Mouse (Mus musculus) lung, embryonic 16.5 days (tissue): ENCODE data around the gene Mus81. TPM values are rescaled to one million over a fixed set of nuclear protein-coding genes. Genes with fewer than 3 reads are reported as not detected.
"Not testable (repeated sequence)": the region's sequence is repeated elsewhere in the genome, so short reads cannot be mapped to it uniquely, and the experiment has no call there.

Experiments used
- ATAC-seq: fragments of 200-750 bp; cut with Nextera tagmentation; 2 replicates; pipeline ENCODE4 v1.8.0; 2017; ENCODE audit warnings: low read depth, mild to moderate bottlenecking, moderate library complexity
- H3K27ac ChIP-seq: fragments of 300-500 bp; sonication (generic); 2 replicates; pipeline ENCODE4 v1.5.1; 2014; ENCODE audit warnings: mild to moderate bottlenecking, control low read depth, low read length
- H3K27me3 ChIP-seq: fragments of 300-500 bp; sonication (generic); 2 replicates; pipeline ENCODE4 v1.6.1; 2014; ENCODE audit warnings: low read depth, low read length, mixed read lengths; ENCODE audit not compliant: control insufficient read depth, insufficient read depth
- H3K36me3 ChIP-seq: fragments of 300-500 bp; sonication (generic); 2 replicates; pipeline ENCODE4 v1.6.1; 2014; ENCODE audit warnings: low read length; ENCODE audit not compliant: control insufficient read depth, insufficient read depth
- H3K4me1 ChIP-seq: fragments of 300-500 bp; sonication (generic); replicated peaks from 2 replicates; pipeline ENCODE4 v1.6.1; 2014; ENCODE audit warnings: low read length, mixed read lengths; ENCODE audit not compliant: control insufficient read depth, insufficient read depth
- H3K4me2 ChIP-seq: fragments of 300-500 bp; sonication (generic); 2 replicates; pipeline ENCODE4 v1.6.1; 2014; ENCODE audit warnings: low read depth, low read length, control low read depth
- H3K4me3 ChIP-seq: fragments of 300-500 bp; sonication (generic); 2 replicates; pipeline ENCODE4 v1.5.1; 2014; ENCODE audit warnings: mild to moderate bottlenecking, low read length, control low read depth
- H3K9ac ChIP-seq: fragments of 300-500 bp; sonication (generic); 2 replicates; pipeline ENCODE4 v1.6.1; 2014; ENCODE audit warnings: low read length, control low read depth
- H3K9me3 ChIP-seq: fragments of 300-500 bp; sonication (generic); 2 replicates; pipeline ENCODE4 v1.6.1; 2016; ENCODE audit warnings: low read length; ENCODE audit not compliant: control insufficient read depth
- WGBS: fragments of 180-500 bp; shearing (Covaris S2); extraction: QIAGEN DNeasy Blood & Tissue Kit; methylation state at CpG from one replicate; pipeline ENCODE4 v1.1.7; 2014; 5-methylcytosine and 5-hydroxymethylcytosine counted together
- polyA plus RNA-seq: library from polyadenylated mRNA; unstranded; fragments of >200 nt; fragmentation: Nextera tagmentation; extraction: Ambion mirVana; gene quantifications from 2 replicates; pipeline ENCODE4 v1.2.1, GENCODE M21; 2015

Mus81 gene
- polyA plus RNA-seq, 1 experiment from 2014 or later = 45.7 TPM

DNA sequence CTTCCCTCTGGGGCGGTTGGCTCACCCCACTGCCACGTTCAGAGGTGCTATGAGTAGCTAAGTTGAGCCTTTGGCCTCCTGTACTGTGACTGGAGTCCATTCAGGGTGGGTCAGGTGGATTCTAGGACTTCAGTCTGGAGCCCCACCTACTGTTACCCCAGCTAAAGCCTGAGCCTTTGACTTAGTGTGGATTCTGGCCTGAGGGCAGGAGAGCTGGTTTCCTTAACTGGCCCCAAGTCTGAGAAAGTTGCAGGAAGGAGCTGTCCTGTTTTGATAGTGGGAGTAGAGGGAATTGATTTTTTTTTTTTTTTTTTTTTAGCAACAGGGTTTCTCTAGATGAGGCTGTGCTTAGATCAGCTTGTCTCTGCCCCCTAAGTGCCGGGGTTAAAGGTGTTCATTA, 6.1 kb upstream of the Mus81 start:
- WGBS = 66% methylated on average over 3 of the region's 3 CpGs
- H3K9ac ChIP-seq = no peak overlapping the region
- ATAC-seq = no peak
- peaks cover 11% of the 10 kb centered on the region for H3K4me1 ChIP-seq
- H3K27me3 ChIP-seq = no peaks in the 10 kb centered on the region
- H3K36me3 ChIP-seq = peaks cover 30% of the 10 kb centered on the region
- no peak overlapping the region for H3K27ac ChIP-seq
- H3K4me3 ChIP-seq = no peak overlapping the region
- H3K9me3 ChIP-seq = no peaks in the 10 kb centered on the region
- H3K4me2 ChIP-seq = no peak overlapping the region

DNA sequence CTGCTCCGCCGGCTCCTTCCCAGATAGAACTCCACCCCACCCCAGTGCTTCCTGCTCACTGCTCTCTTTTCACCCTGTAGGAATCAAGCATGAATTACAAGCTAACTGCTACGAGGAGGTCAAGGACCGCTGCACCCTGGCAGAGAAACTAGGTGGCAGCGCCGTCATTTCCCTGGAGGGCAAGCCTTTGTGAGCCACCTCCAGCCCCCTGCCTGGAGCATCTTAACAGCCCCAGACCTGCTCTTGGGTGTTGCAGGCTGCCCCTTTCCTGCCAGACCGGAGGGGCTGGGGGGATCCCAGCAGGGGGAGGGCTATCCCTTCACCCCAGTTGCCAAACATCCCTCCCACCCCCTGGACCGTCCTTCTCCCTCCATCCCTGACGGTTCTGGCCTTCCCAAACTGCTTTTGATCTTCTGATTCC, 5.1 kb upstream of the Mus81 start:
- H3K27me3 ChIP-seq, H3K9me3 ChIP-seq, H3K4me3 ChIP-seq, H3K9ac ChIP-seq, H3K27ac ChIP-seq, ATAC-seq, H3K4me2 ChIP-seq: not testable (repeated sequence)
- Histone ChIP-seq H3K36me3 (peaks cover 30% of the 10 kb centered on the region), H3K4me1 (peaks cover 14% of the 10 kb centered on the region)
- 65% methylated on average over 9 of the region's 9 CpGs for WGBS

DNA sequence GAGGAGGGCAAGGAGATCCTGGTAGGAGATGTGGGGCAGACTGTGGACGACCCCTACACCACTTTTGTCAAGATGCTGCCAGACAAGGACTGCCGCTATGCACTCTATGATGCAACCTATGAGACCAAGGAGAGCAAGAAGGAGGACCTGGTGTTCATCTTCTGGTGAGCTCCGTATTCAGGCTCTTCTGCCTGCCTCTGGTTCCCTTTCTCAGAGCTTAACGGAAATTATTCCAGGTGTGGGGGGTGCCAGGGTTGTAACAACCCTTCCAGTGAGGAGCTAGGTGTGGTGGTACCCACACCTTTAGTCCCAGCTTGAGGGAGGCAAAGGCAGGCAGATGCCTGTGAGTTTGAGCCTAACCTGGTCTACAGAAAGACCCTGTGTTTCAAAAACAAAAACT, 4.4 kb upstream of the Mus81 start:
- ATAC-seq = no peak
- no peak overlapping the region for H3K4me3 ChIP-seq
- no peaks in the 10 kb centered on the region for H3K9me3 ChIP-seq
- H3K27ac ChIP-seq = no peak overlapping the region
- H3K4me1 ChIP-seq = peaks cover 14% of the 10 kb centered on the region
- H3K36me3 ChIP-seq = peaks cover 30% of the 10 kb centered on the region
- 78% methylated on average over 4 of the region's 4 CpGs for WGBS
- H3K4me2 ChIP-seq = no peak overlapping the region
- no peaks in the 10 kb centered on the region for H3K27me3 ChIP-seq
- no peak overlapping the region for H3K9ac ChIP-seq

DNA sequence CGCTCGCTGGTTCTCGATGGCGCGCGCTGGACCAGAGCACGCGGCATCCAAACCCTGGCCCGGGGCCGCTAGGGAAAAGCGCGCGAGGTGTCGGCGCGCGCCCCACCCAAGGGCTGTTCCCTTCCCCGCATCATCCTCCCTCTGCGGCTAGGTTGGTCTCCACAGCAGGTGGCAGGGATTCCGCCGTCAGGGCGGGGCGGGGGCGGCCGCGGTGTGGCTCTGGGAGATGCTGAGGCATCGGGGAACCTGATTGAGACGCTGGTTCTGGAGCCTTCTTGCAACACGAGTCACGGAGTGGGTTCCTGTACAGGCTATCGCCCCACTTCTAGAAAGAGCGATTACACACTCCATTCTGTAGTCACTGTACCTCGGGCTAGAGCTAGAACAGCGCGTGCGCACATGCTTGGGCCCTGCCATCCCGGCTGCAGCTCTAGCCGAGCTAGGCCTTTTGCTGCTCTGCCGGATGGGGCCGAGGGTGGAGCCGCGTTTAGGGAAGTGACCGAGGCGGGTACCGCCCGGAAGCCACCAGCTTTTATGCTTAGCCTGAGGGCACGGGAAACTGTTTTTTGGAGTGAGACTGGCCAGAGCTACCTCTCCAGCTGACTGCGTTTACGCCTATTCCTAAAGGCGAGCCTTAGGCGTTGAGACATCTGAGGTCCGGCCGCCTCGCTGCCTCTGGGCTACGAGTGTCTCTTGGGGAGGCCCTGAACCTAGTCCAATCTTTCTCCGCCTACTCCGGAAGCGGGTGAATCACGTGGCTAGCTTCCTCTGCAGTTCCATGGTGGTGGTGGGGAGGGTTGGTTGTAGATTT, 2.9 kb upstream of the Mus81 start:
- 0% methylated on average over 53 of the region's 59 CpGs for WGBS
- peaks cover 28% of the 10 kb centered on the region for H3K4me1 ChIP-seq
- peak; percentile 5; the same call in 1 of the 2 replicates for ATAC-seq

DNA sequence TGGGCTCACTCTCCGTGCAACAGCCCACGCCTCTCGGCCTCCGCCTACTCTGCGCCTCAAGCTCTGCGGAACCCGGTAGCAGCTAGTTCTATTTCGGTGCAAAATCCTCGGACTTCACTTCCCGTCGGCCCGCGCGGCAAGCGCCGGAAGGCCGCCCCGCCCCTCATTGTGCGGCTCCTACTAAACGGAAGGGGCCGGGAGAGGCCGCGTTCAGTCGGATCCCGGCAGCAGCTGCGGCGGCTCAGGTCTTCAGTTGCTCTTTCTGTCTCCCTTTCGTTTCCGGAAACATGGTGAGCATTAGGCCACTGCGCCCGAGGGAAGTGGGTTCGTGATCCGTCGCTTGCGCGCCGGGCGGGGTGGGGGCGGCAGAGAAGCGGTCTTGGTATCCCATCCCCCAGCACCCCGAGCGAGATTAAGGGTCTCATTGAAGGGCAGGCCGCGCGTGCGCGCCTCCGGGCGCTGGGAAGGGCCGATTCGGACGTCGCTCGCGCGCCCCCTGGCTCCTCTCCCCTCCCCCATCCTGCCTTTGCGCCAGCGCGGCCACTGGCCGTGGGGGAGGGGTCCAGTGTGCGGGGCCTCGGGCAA, 2.2 kb upstream of the Mus81 start, which contains the start of gene Cfl1:
Cfl1 (plus strand) TSS at position 143 of the 585 bp plus-strand sequence.
- Histone ChIP-seq H3K4me3 (peak within 1 kb of the TSS; percentile 85), H3K4me1 (peaks cover 35% of the 10 kb centered on the region), H3K4me2 (peak within 1 kb of the TSS; percentile 94), H3K27me3 (no peaks in the 10 kb centered on the region), H3K9ac (peak within 1 kb of the TSS; percentile 92), H3K27ac (peak within 1 kb of the TSS; percentile 98), H3K9me3 (no peaks in the 10 kb centered on the region), H3K36me3 (peaks cover 25% of the 10 kb centered on the region)
- under 1% methylated on average over 50 of the region's 62 CpGs for WGBS
- peak; percentile 66 for ATAC-seq

More for the DNA sequence above, 2.9 kb upstream of the Mus81 start:
- H3K4me2 ChIP-seq = peak overlapping the region; percentile 79
- H3K9ac ChIP-seq = peak overlapping the region; percentile 92
- H3K27ac ChIP-seq = peak overlapping the region; percentile 98
- no peaks in the 10 kb centered on the region for H3K9me3 ChIP-seq
- H3K36me3 ChIP-seq = peaks cover 29% of the 10 kb centered on the region
- H3K27me3 ChIP-seq = no peaks in the 10 kb centered on the region
- H3K4me3 ChIP-seq = peak overlapping the region; percentile 85

DNA sequence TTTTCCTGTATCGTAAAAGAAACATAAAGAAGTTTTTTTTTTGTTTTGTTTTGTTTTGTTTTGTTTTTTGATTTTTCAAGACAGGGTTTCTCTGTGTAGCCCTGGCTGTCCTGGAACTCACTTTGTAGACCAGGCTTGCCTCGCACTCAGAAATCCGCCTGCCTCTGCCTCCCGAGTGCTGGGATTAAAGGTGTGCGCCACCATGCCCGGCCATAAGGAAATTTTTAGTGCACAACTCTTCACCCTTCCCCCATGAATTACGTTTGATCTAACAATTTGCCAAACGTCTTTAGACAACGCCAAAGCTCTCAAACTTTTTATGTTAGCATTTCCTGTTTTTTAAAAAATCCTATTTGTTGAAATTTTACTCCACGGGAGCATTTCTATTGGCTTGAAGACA, 1.5 kb upstream of the Mus81 start:
- H3K4me3 ChIP-seq = peak overlapping the region; percentile 85
- WGBS = 39% methylated on average over 10 of the region's 10 CpGs

DNA sequence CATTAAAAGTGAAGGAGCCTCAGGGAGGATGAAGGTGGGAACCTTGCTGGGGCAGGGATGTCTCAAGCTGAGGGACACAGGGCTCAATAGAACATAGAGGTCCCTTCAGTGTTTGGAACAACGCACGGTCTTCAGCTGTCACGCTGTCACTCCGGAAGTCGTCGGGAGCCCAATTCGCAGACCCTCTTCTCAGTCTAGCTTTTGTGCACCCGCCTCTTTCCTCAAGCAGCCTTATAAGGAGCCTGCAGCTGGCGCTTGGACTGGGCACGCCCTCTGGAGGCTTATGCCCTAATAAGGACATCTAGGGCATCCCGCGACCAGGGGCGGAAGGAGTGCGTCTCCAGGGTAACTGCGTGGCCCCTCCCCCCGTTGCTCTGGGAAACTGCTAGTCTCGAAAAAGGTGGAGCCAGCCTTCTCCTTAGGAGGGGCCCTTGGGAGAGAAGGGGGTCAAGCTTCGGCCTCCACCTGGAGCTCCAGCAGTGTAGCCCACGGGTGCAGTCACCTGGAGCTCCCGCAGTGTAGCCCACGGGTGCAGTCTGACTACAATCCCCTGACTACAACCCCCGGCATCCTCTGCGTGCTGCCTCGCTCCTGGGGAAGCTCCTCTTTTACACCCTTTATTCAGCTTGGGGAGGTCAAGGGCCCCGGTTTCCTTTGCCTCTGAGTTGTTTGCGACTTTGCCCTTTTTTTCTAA, 823 bp upstream of the Mus81 start:
- Histone ChIP-seq H3K27ac (peak overlapping the region; percentile 98), H3K27me3 (no peaks in the 10 kb centered on the region), H3K9ac (peak overlapping the region; percentile 69), H3K9me3 (no peaks in the 10 kb centered on the region), H3K4me3 (peak overlapping the region; percentile 58), H3K36me3 (peaks cover 19% of the 10 kb centered on the region), H3K4me2 (peak overlapping the region; percentile 94), H3K4me1 (peaks cover 47% of the 10 kb centered on the region)
- whole genome bisulfite sequencing = under 1% methylated on average over 26 of the region's 26 CpGs
- ATAC-seq = peak; percentile 84

More for the DNA sequence above, 1.5 kb upstream of the Mus81 start:
- peaks cover 41% of the 10 kb centered on the region for H3K4me1 ChIP-seq
- peak overlapping the region; percentile 94 for H3K4me2 ChIP-seq
- ATAC-seq, H3K27me3 ChIP-seq, H3K9ac ChIP-seq, H3K9me3 ChIP-seq: not testable (repeated sequence)
- peaks cover 22% of the 10 kb centered on the region for H3K36me3 ChIP-seq
- H3K27ac ChIP-seq = peak overlapping the region; percentile 98

DNA sequence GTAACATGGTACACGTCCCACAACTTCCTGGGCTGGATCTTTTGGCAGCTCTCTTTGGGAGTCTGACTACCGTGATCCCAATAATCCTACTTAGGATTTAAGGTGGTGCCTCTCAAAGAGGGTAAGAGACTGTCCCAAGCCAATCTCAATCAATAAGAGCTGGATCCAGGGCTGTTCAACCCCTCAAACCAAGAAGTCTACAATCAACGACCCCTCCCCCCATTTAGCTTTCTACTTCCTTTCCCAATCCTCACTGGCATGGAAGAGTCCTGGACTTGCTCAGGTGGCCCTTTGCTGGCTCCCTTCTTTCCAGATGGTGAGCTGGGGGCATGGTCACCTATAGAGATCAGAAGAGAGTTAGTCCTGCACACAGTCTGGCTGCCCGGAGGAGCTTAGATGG, 1.4 kb downstream of the Mus81 start:
- peak overlapping the region; percentile 22; the same call in 1 of the 2 replicates for H3K4me2 ChIP-seq
- H3K27me3 ChIP-seq = no peaks in the 10 kb centered on the region
- no peak for ATAC-seq
- H3K27ac ChIP-seq = peak overlapping the region; percentile 83
- H3K4me3 ChIP-seq = no peak overlapping the region
- H3K9me3 ChIP-seq = no peaks in the 10 kb centered on the region
- H3K4me1 ChIP-seq = peaks cover 46% of the 10 kb centered on the region
- WGBS = 77% methylated on average over 4 of the region's 4 CpGs
- H3K9ac ChIP-seq = no peak overlapping the region
- H3K36me3 ChIP-seq = peaks cover 19% of the 10 kb centered on the region

DNA sequence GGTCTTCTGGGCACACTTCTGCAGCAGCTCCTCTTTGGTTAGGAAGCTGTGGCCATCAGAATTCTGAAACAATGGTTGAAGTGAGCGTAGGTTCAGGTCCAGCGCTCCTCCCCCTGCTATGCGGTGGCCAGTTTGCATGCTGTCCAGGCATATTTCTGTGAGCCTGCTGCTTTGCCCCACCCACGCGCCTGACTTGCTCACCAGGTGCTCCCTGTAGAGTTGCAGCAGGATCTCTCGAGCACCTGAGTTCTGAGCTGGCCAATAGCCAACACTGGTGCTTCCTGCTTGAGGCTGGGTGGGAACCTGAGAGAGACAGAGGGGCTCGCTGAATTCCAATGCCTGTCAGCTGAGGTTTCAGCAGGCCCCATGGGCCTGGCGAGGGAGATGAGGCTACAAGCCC, 1.9 kb downstream of the Mus81 start:
- no peaks in the 10 kb centered on the region for H3K27me3 ChIP-seq
- H3K27ac ChIP-seq = peak overlapping the region; percentile 83
- peaks cover 45% of the 10 kb centered on the region for H3K4me1 ChIP-seq
- ATAC-seq = no peak
- WGBS = 59% methylated on average over 8 of the region's 8 CpGs
- peak overlapping the region; percentile 22; the same call in 1 of the 2 replicates for H3K4me2 ChIP-seq
- peaks cover 24% of the 10 kb centered on the region for H3K36me3 ChIP-seq
- H3K9ac ChIP-seq = peak overlapping the region; percentile 24; the same call in 1 of the 2 replicates
- H3K4me3 ChIP-seq = no peak overlapping the region; the same call in 1 of the 2 replicates
- no peaks in the 10 kb centered on the region for H3K9me3 ChIP-seq
